Mouse (Mus musculus) erythroblast, embryonic 14.5 days (primary cell): ENCODE measurements around the gene Fndc8.

Source experiments
- GATA1 ChIP-seq: IDR thresholded peaks from 2 replicates; pipeline ENCODE4 v1.6.1; 2012; ENCODE audit warnings: low read length, inconsistent platforms, mixed read lengths
- TAL1 ChIP-seq: IDR thresholded peaks from 3 replicates; pipeline ENCODE4 v1.6.1; 2012; ENCODE audit warnings: low read length, inconsistent platforms, mixed read lengths

- TF ChIP-seq TAL1 (no peak), GATA1 (no peak)
These were observed 34.5 kb upstream of the Fndc8 start for GRCm38 (mm10) chr11:82857307-82857848.
